Mouse (Mus musculus): ENCODE measurements around the gene 4930438A08Rik. TPM values are rescaled to one million over a fixed set of nuclear protein-coding genes. Genes with fewer than 3 reads are reported as not detected.
A peak's percentile ranks its signal among the peaks of the same experiment; 100 is the strongest.
"Not testable (repeated sequence)": the region's sequence is repeated elsewhere in the genome, so short reads cannot be mapped to it uniquely, and the experiment has no call there.

Gene 4930438A08Rik
- polyA plus RNA-seq, 1 experiment from 2014 or later: 3.2 TPM

- Histone ChIP-seq H3K36me3 (ENCODE audit: control insufficient read depth, insufficient read depth) (no peaks in the 10 kb centered on the region), H3K27me3 (ENCODE audit: control insufficient read depth, insufficient read depth, low read depth, low read length) (no peaks in the 10 kb centered on the region), H3K27ac (ENCODE audit: low read length) (no peak overlapping the region), H3K9ac (ENCODE audit: low read depth, low read length) (no peak overlapping the region), H3K4me1 (ENCODE audit: control insufficient read depth, low read depth, low read length) (peaks cover 5% of the 10 kb centered on the region), H3K9me3 (replicated peaks; ENCODE audit: control insufficient read depth, low read length) (no peaks in the 10 kb centered on the region), H3K4me2 (ENCODE audit: low read depth, low read length) (no peak overlapping the region), H3K4me3 (ENCODE audit: low read depth, low read length) (no peak overlapping the region)
- no peak for ATAC-seq (ENCODE audit: low read depth)
- WGBS (ENCODE audit: insufficient replicate concordance): 68% methylated on average over 6 of the region's 6 CpGs
Measured at GRCm38 (mm10) chr11:58297396-58297795, 22.8 kb downstream of the 4930438A08Rik start.

GRCm38 (mm10) chr11:58301057-58301456 lies 26.5 kb downstream of the 4930438A08Rik start:
- H3K27ac ChIP-seq (ENCODE audit: low read length): no peak overlapping the region
- no peaks in the 10 kb centered on the region for H3K36me3 ChIP-seq (ENCODE audit: control insufficient read depth, insufficient read depth)
- no peak overlapping the region for H3K9ac ChIP-seq (ENCODE audit: low read depth, low read length)
- ATAC-seq (ENCODE audit: low read depth): no peak
- peaks cover 13% of the 10 kb centered on the region for H3K4me1 ChIP-seq (ENCODE audit: control insufficient read depth, low read depth, low read length)
- peak overlapping the region; percentile 73 for H3K4me3 ChIP-seq (ENCODE audit: low read depth, low read length)
- H3K9me3 ChIP-seq (replicated peaks; ENCODE audit: control insufficient read depth, low read length): no peaks in the 10 kb centered on the region
- 18% methylated on average over 13 of the region's 13 CpGs for WGBS (ENCODE audit: insufficient replicate concordance)
- peak overlapping the region; percentile 79 for H3K4me2 ChIP-seq (ENCODE audit: low read depth, low read length)
- no peaks in the 10 kb centered on the region for H3K27me3 ChIP-seq (ENCODE audit: control insufficient read depth, insufficient read depth, low read depth, low read length)

GRCm38 (mm10) chr11:58301837-58302754 lies 27.5 kb downstream of the 4930438A08Rik start:
- Histone ChIP-seq H3K4me2 (ENCODE audit: low read depth, low read length) (peak overlapping the region; percentile 79), H3K36me3 (ENCODE audit: control insufficient read depth, insufficient read depth) (no peaks in the 10 kb centered on the region), H3K4me3 (ENCODE audit: low read depth, low read length) (peak overlapping the region; percentile 73), H3K9me3 (replicated peaks; ENCODE audit: control insufficient read depth, low read length) (no peaks in the 10 kb centered on the region), H3K27me3 (ENCODE audit: control insufficient read depth, insufficient read depth, low read depth, low read length) (no peaks in the 10 kb centered on the region), H3K4me1 (ENCODE audit: control insufficient read depth, low read depth, low read length) (peaks cover 19% of the 10 kb centered on the region), H3K27ac (ENCODE audit: low read length) (peak overlapping the region; percentile 83), H3K9ac (ENCODE audit: low read depth, low read length) (peak overlapping the region; percentile 72)
- WGBS (ENCODE audit: insufficient replicate concordance): under 1% methylated on average over 36 of the region's 36 CpGs
- ATAC-seq (ENCODE audit: low read depth): peak; percentile 85

- under 1% methylated on average over 26 of the region's 26 CpGs for WGBS (ENCODE audit: insufficient replicate concordance)
- no peak; the same call in 1 of the 2 replicates for ATAC-seq (ENCODE audit: low read depth)
- peak overlapping the region; percentile 83 for H3K27ac ChIP-seq (ENCODE audit: low read length)
- peak overlapping the region; percentile 79 for H3K4me2 ChIP-seq (ENCODE audit: low read depth, low read length)
- H3K4me1 ChIP-seq (ENCODE audit: control insufficient read depth, low read depth, low read length): peaks cover 26% of the 10 kb centered on the region
- peak overlapping the region; percentile 73 for H3K4me3 ChIP-seq (ENCODE audit: low read depth, low read length)
- peak overlapping the region; percentile 72 for H3K9ac ChIP-seq (ENCODE audit: low read depth, low read length)
- H3K27me3 ChIP-seq (ENCODE audit: control insufficient read depth, insufficient read depth, low read depth, low read length): no peaks in the 10 kb centered on the region
- no peaks in the 10 kb centered on the region for H3K9me3 ChIP-seq (replicated peaks; ENCODE audit: control insufficient read depth, low read length)
- H3K36me3 ChIP-seq (ENCODE audit: control insufficient read depth, insufficient read depth): no peaks in the 10 kb centered on the region
Measured at GRCm38 (mm10) chr11:58302774-58303445, 28.3 kb downstream of the 4930438A08Rik start.

- Histone ChIP-seq H3K4me2 (ENCODE audit: low read depth, low read length) (peak overlapping the region; percentile 79), H3K9ac (ENCODE audit: low read depth, low read length) (peak overlapping the region; percentile 8; the same call in 1 of the 2 replicates), H3K27ac (ENCODE audit: low read length) (peak overlapping the region; percentile 1; the same call in 1 of the 2 replicates), H3K4me1 (ENCODE audit: control insufficient read depth, low read depth, low read length) (peaks cover 29% of the 10 kb centered on the region), H3K27me3 (ENCODE audit: control insufficient read depth, insufficient read depth, low read depth, low read length) (no peaks in the 10 kb centered on the region), H3K4me3 (ENCODE audit: low read depth, low read length) (no peak overlapping the region; the same call in none of the 2 replicates), H3K36me3 (ENCODE audit: control insufficient read depth, insufficient read depth) (no peaks in the 10 kb centered on the region), H3K9me3 (replicated peaks; ENCODE audit: control insufficient read depth, low read length) (no peaks in the 10 kb centered on the region)
- WGBS (ENCODE audit: insufficient replicate concordance): 46% methylated on average over 7 of the region's 7 CpGs
- no peak for ATAC-seq (ENCODE audit: low read depth)
Measured at GRCm38 (mm10) chr11:58303594-58303993, 29.0 kb downstream of the 4930438A08Rik start.

GRCm38 (mm10) chr11:58305299-58305698 lies 30.7 kb downstream of the 4930438A08Rik start:
- H3K9me3 ChIP-seq (replicated peaks; ENCODE audit: control insufficient read depth, low read length); H3K4me2 ChIP-seq (ENCODE audit: low read depth, low read length); ATAC-seq (ENCODE audit: low read depth); H3K27me3 ChIP-seq (ENCODE audit: control insufficient read depth, insufficient read depth, low read depth, low read length); H3K27ac ChIP-seq (ENCODE audit: low read length); H3K36me3 ChIP-seq (ENCODE audit: control insufficient read depth, insufficient read depth); H3K9ac ChIP-seq (ENCODE audit: low read depth, low read length); H3K4me3 ChIP-seq (ENCODE audit: low read depth, low read length): not testable (repeated sequence)
- H3K4me1 ChIP-seq (ENCODE audit: control insufficient read depth, low read depth, low read length): peaks cover 29% of the 10 kb centered on the region
- WGBS (ENCODE audit: insufficient replicate concordance): 82% methylated on average over 8 of the region's 8 CpGs

GRCm38 (mm10) chr11:58306860-58307308 lies 32.3 kb downstream of the 4930438A08Rik start, which contains the start of gene Zfp692:
Gene Zfp692, plus strand, starts transcription at chr11:58307069.
- H3K9me3 ChIP-seq (replicated peaks; ENCODE audit: control insufficient read depth, low read length): no peaks in the 10 kb centered on the region
- no peaks in the 10 kb centered on the region for H3K27me3 ChIP-seq (ENCODE audit: control insufficient read depth, insufficient read depth, low read depth, low read length)
- H3K4me2 ChIP-seq (ENCODE audit: low read depth, low read length): peak within 1 kb of the TSS; percentile 100
- H3K4me3 ChIP-seq (ENCODE audit: low read depth, low read length): peak within 1 kb of the TSS; percentile 76
- ATAC-seq (ENCODE audit: low read depth): peak; percentile 57
- WGBS (ENCODE audit: insufficient replicate concordance): under 1% methylated on average over 34 of the region's 34 CpGs
- peaks cover 25% of the 10 kb centered on the region for H3K4me1 ChIP-seq (ENCODE audit: control insufficient read depth, low read depth, low read length)
- H3K9ac ChIP-seq (ENCODE audit: low read depth, low read length): peak within 1 kb of the TSS; percentile 81
- H3K27ac ChIP-seq (ENCODE audit: low read length): peak within 1 kb of the TSS; percentile 78
- H3K36me3 ChIP-seq (ENCODE audit: control insufficient read depth, insufficient read depth): no peaks in the 10 kb centered on the region

- peak overlapping the region; percentile 78 for H3K27ac ChIP-seq (ENCODE audit: low read length)
Measured at GRCm38 (mm10) chr11:58307411-58308080, 32.9 kb downstream of the 4930438A08Rik start.

More at GRCm38 (mm10) chr11:58307411-58308080, 32.9 kb downstream of the 4930438A08Rik start:
- peak; percentile 64 for ATAC-seq (ENCODE audit: low read depth)
- Histone ChIP-seq H3K27me3 (ENCODE audit: control insufficient read depth, insufficient read depth, low read depth, low read length) (no peaks in the 10 kb centered on the region), H3K9ac (ENCODE audit: low read depth, low read length) (peak overlapping the region; percentile 81), H3K9me3 (replicated peaks; ENCODE audit: control insufficient read depth, low read length) (no peaks in the 10 kb centered on the region), H3K4me1 (ENCODE audit: control insufficient read depth, low read depth, low read length) (peaks cover 25% of the 10 kb centered on the region), H3K4me2 (ENCODE audit: low read depth, low read length) (peak overlapping the region; percentile 100), H3K4me3 (ENCODE audit: low read depth, low read length) (peak overlapping the region; percentile 76), H3K36me3 (ENCODE audit: control insufficient read depth, insufficient read depth) (no peaks in the 10 kb centered on the region)
- WGBS (ENCODE audit: insufficient replicate concordance): under 1% methylated on average over 42 of the region's 42 CpGs
